Mouse (Mus musculus) right cerebral cortex, postnatal 14 days (tissue): ENCODE measurements at regions not wholly inside any gene's neighbourhood (a gene's known extent, or its start where the extent isn't known, plus 50 kb on each side); places are given as distances from the start of the nearest gene placed in this dataset.
A peak's percentile ranks its signal among the peaks of the same experiment; 100 is the strongest.

ENCODE experiments used
- DNase-seq: peaks from one replicate; pipeline ENCODE4 v3.0.0; 2022

- no peak for DNase-seq
These were observed 93.8 kb upstream of the Rybp start for GRCm38 (mm10) chr6:100381046-100381445.

GRCm38 (mm10) chr6:100380536-100380935 is 93.3 kb upstream of the Rybp start:
- peak; percentile 38 for DNase-seq

- DNase-seq = no peak
These were observed 92.5 kb upstream of the Rybp start for GRCm38 (mm10) chr6:100379792-100380191.

GRCm38 (mm10) chr6:100378533-100378874 is 91.2 kb upstream of the Rybp start:
- DNase-seq = no peak

GRCm38 (mm10) chr6:100377828-100378532 is 90.7 kb upstream of the Rybp start:
- no peak for DNase-seq

- DNase-seq = no peak
These were observed 89.4 kb upstream of the Rybp start for GRCm38 (mm10) chr6:100376656-100377055.

- DNase-seq = no peak
These were observed 83.5 kb upstream of the Rybp start for GRCm38 (mm10) chr6:100370828-100371227.

- no peak for DNase-seq
These were observed 83.1 kb upstream of the Rybp start for GRCm38 (mm10) chr6:100370358-100370757.

- DNase-seq = peak; percentile 16
These were observed 78.9 kb upstream of the Rybp start for GRCm38 (mm10) chr6:100366231-100366630.

GRCm38 (mm10) chr6:100365791-100366190 is 78.5 kb upstream of the Rybp start:
- no peak for DNase-seq

GRCm38 (mm10) chr6:100363683-100364082 is 76.4 kb upstream of the Rybp start:
- peak; percentile 53 for DNase-seq

- DNase-seq = no peak
These were observed 69.5 kb upstream of the Rybp start for GRCm38 (mm10) chr6:100356617-100357399.

GRCm38 (mm10) chr6:100355858-100356257 is 68.6 kb upstream of the Rybp start:
- no peak for DNase-seq

- DNase-seq = no peak
These were observed 60.2 kb upstream of the Rybp start for GRCm38 (mm10) chr6:100347481-100347880.

GRCm38 (mm10) chr6:100345073-100345472 is 57.8 kb upstream of the Rybp start:
- DNase-seq = no peak

- peak; percentile 12 for DNase-seq
These were observed 54.3 kb upstream of the Rybp start for GRCm38 (mm10) chr6:100341305-100342290.

- no peak for DNase-seq
These were observed 51.0 kb upstream of the Rybp start for GRCm38 (mm10) chr6:100338291-100338690.
